Mouse (Mus musculus): ENCODE measurements at regions not wholly inside any gene's neighbourhood (a gene's known extent, or its start where the extent isn't known, plus 50 kb on each side); places are given as distances from the start of the nearest gene placed in this dataset.

DNA sequence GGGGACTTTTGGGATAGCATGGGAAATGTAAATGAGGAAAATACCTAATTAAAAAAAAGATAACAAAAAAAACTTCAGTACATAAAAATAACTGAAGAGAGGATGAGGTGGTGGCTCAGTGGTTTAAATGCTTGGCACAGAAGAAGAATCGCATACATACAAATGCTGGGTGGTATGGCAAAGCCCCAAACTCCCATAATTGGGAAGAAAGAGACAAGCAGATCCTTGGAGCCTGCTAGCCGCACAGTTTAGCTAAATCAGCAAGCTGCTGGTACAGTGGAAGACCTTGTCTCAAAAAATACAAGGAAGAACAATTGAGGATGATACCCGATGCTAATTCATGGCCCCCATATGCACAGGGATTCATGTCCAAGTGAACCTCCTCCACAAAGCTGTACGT, 661.7 kb upstream of the Lrrn3 start:
- no peak overlapping the region for H3K4me2 ChIP-seq (replicated peaks; ENCODE audit: low read depth, low read length)
- no peak overlapping the region for H3K4me3 ChIP-seq (ENCODE audit: low read depth, low read length)
- no peaks in the 10 kb centered on the region for H3K4me1 ChIP-seq (ENCODE audit: control insufficient read depth, insufficient read depth, low read length)
- no peak for ATAC-seq (ENCODE audit: insufficient number of reproducible peaks, insufficient read depth, low FRiP score, low read depth)
- 95% methylated on average over 4 of the region's 4 CpGs for WGBS
- H3K9ac ChIP-seq (replicated peaks; ENCODE audit: low read depth, low read length): no peak overlapping the region
- H3K27ac ChIP-seq (ENCODE audit: low read length): no peak overlapping the region
- no peaks in the 10 kb centered on the region for H3K9me3 ChIP-seq (ENCODE audit: control insufficient read depth, low read depth, low read length)
- no peaks in the 10 kb centered on the region for H3K27me3 ChIP-seq (ENCODE audit: control insufficient read depth, insufficient read depth, low read length)
- no peaks in the 10 kb centered on the region for H3K36me3 ChIP-seq (ENCODE audit: control insufficient read depth, insufficient read depth, low read length)

DNA sequence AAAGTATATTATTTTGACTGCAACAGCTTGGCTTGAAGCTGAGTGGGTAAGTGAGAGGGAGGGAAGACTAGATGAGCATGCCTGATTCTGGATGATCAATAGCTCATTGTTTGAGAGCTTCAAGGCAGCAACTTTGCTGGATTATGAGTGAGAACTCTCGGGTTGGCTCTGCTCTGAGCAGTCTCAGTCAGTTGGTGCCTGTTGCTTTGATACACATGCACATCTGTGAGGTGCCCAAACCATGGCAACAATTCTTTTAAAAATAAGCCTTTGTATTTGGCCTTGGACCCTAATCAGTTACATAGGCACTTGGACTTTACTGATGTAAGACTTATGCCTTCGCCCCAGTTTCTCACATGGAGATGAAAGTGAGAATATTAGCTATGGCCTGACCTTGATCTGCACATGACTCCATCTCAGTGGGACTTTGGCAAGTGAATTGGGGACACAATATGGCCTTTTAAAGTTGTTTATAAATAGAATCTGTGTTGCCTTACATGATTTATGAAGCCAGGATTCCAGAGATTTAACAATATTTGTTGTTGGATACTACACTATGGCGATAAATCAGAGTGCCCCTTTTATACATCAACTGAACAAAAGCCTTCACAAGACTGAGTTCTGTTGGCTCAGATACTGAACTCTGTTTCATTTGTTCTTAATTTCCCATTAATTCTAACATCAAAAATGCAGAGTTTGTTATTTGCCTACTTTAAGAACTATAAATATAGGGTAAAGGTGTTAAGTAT, 652.6 kb upstream of the Lrrn3 start:
- Histone ChIP-seq H3K4me1 (ENCODE audit: control insufficient read depth, insufficient read depth, low read length) (no peaks in the 10 kb centered on the region), H3K27ac (ENCODE audit: low read length) (no peak overlapping the region), H3K9me3 (ENCODE audit: control insufficient read depth, low read depth, low read length) (0 out of 2 replicates have a peak, but pooled peaks cover 5% of the 10 kb centered on the region), H3K9ac (replicated peaks; ENCODE audit: low read depth, low read length) (no peak overlapping the region), H3K4me2 (replicated peaks; ENCODE audit: low read depth, low read length) (no peak overlapping the region), H3K36me3 (ENCODE audit: control insufficient read depth, insufficient read depth, low read length) (no peaks in the 10 kb centered on the region), H3K4me3 (ENCODE audit: low read depth, low read length) (no peak overlapping the region), H3K27me3 (ENCODE audit: control insufficient read depth, insufficient read depth, low read length) (no peaks in the 10 kb centered on the region)
- 74% methylated on average over 3 of the region's 3 CpGs for WGBS
- ATAC-seq (ENCODE audit: insufficient number of reproducible peaks, insufficient read depth, low FRiP score, low read depth): no peak

DNA sequence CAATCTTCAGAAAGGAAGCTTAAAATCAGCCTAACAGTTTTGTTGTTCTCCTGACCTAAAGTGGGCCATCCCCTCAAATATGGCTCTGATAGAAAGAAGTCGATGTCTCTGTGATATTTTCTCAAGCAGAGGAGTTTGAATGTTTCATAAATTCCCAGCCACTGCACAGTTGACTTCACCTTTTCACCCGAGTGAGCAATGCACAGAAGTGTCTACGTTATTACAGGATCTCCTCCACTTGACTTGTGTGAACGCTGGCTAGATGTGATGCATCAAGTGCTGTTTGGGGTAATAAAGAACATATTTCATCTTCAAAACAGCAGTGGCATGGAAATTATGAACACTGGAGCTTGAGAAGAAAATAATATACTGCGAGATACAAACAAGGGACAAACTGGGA, 651.9 kb upstream of the Lrrn3 start:
- WGBS: 62% methylated on average over 5 of the region's 5 CpGs
- Histone ChIP-seq H3K4me1 (ENCODE audit: control insufficient read depth, insufficient read depth, low read length) (no peaks in the 10 kb centered on the region), H3K27ac (ENCODE audit: low read length) (no peak overlapping the region)

DNA sequence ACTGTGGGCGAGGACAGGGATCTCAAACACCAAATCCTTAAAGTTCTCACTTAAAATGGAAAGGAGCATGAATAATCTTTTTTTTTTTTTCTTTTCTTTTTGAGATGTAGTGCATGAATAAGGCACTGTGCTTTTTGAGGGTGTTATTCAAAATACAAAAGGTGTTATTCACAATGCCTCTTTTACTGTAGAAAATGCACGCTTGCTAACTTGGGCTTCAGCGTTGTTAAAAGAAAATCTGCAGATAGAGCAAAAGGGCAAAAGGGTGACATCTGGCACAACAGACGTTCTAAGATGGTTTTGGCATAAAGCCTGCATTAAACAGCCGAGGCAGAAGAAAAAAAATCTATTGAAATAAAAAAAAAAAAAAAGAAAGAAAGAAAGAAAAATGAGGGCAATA, 651.5 kb upstream of the Lrrn3 start:
- H3K4me2 ChIP-seq (replicated peaks; ENCODE audit: low read depth, low read length): no peak overlapping the region
- WGBS: 57% methylated on average over 5 of the region's 5 CpGs

More for the DNA sequence above, 651.9 kb upstream of the Lrrn3 start:
- H3K36me3 ChIP-seq (ENCODE audit: control insufficient read depth, insufficient read depth, low read length): no peaks in the 10 kb centered on the region
- H3K4me3 ChIP-seq (ENCODE audit: low read depth, low read length): no peak overlapping the region
- no peaks in the 10 kb centered on the region for H3K27me3 ChIP-seq (ENCODE audit: control insufficient read depth, insufficient read depth, low read length)
- no peak overlapping the region for H3K4me2 ChIP-seq (replicated peaks; ENCODE audit: low read depth, low read length)
- H3K9ac ChIP-seq (replicated peaks; ENCODE audit: low read depth, low read length): no peak overlapping the region
- no peak for ATAC-seq (ENCODE audit: insufficient number of reproducible peaks, insufficient read depth, low FRiP score, low read depth)
- H3K9me3 ChIP-seq (ENCODE audit: control insufficient read depth, low read depth, low read length): 0 out of 2 replicates have a peak, but pooled peaks cover 5% of the 10 kb centered on the region

DNA sequence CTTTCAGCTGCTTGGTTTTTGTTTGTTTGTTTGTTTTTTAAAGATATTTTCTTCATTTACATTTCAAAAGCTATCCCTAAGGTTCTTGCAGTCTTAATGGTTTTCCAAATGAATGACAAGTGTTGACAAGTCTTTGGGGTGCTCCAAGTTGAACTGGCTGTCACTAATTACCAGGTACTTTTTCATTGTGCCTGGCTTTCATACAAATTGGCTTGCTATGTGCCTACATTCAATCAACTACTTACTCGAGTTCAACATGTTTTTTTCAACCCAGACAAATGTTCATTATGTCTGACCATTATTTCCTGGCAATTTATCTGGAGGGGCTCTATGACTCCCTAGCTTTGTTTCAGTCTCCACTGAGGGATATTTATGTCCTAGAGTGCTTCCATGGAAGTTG, 614.0 kb upstream of the Lrrn3 start:
- Histone ChIP-seq H3K4me2 (replicated peaks; ENCODE audit: low read depth, low read length) (no peak overlapping the region), H3K27me3 (ENCODE audit: control insufficient read depth, insufficient read depth, low read length) (no peaks in the 10 kb centered on the region), H3K9ac (replicated peaks; ENCODE audit: low read depth, low read length) (no peak overlapping the region), H3K27ac (ENCODE audit: low read length) (no peak overlapping the region), H3K9me3 (ENCODE audit: control insufficient read depth, low read depth, low read length) (no peaks in the 10 kb centered on the region), H3K4me1 (ENCODE audit: control insufficient read depth, insufficient read depth, low read length) (no peaks in the 10 kb centered on the region), H3K4me3 (ENCODE audit: low read depth, low read length) (no peak overlapping the region), H3K36me3 (ENCODE audit: control insufficient read depth, insufficient read depth, low read length) (no peaks in the 10 kb centered on the region)
- no peak for ATAC-seq (ENCODE audit: insufficient number of reproducible peaks, insufficient read depth, low FRiP score, low read depth)
- 44% methylated on average over 1 of the region's 1 CpGs for WGBS

More for the DNA sequence above, 651.5 kb upstream of the Lrrn3 start:
- H3K9ac ChIP-seq (replicated peaks; ENCODE audit: low read depth, low read length): no peak overlapping the region
- H3K36me3 ChIP-seq (ENCODE audit: control insufficient read depth, insufficient read depth, low read length): no peaks in the 10 kb centered on the region
- H3K4me3 ChIP-seq (ENCODE audit: low read depth, low read length): no peak overlapping the region
- no peak overlapping the region for H3K27ac ChIP-seq (ENCODE audit: low read length)
- ATAC-seq (ENCODE audit: insufficient number of reproducible peaks, insufficient read depth, low FRiP score, low read depth): no peak
- 0 out of 2 replicates have a peak, but pooled peaks cover 5% of the 10 kb centered on the region for H3K9me3 ChIP-seq (ENCODE audit: control insufficient read depth, low read depth, low read length)
- no peaks in the 10 kb centered on the region for H3K4me1 ChIP-seq (ENCODE audit: control insufficient read depth, insufficient read depth, low read length)
- H3K27me3 ChIP-seq (ENCODE audit: control insufficient read depth, insufficient read depth, low read length): no peaks in the 10 kb centered on the region

DNA sequence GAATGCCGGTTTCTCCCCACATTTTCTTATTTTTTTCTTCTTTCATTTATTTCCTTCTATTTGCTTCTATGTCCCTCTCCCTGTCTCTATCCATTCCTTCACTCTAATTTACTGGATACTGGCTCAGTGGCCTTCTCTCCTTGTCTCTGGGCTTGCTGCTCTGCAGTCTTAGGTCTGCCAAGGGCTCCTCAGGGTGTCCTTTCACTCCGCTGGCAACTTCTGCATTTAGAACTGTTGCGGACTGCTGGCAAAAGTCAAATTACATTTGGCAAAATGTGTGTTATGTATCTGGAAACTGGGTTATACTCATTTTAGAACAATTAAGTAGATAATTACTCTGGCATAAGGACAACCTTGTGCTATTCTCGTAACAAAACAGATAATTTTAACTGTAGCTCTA, 584.2 kb upstream of the Lrrn3 start:
- Histone ChIP-seq H3K36me3 (ENCODE audit: control insufficient read depth, insufficient read depth, low read length) (no peaks in the 10 kb centered on the region), H3K9me3 (ENCODE audit: control insufficient read depth, low read depth, low read length) (no peaks in the 10 kb centered on the region), H3K4me3 (ENCODE audit: low read depth, low read length) (no peak overlapping the region), H3K9ac (replicated peaks; ENCODE audit: low read depth, low read length) (no peak overlapping the region), H3K4me1 (ENCODE audit: control insufficient read depth, insufficient read depth, low read length) (no peaks in the 10 kb centered on the region), H3K4me2 (replicated peaks; ENCODE audit: low read depth, low read length) (no peak overlapping the region), H3K27me3 (ENCODE audit: control insufficient read depth, insufficient read depth, low read length) (no peaks in the 10 kb centered on the region), H3K27ac (ENCODE audit: low read length) (no peak overlapping the region)
- 89% methylated on average over 4 of the region's 4 CpGs for WGBS
- no peak for ATAC-seq (ENCODE audit: insufficient number of reproducible peaks, insufficient read depth, low FRiP score, low read depth)

DNA sequence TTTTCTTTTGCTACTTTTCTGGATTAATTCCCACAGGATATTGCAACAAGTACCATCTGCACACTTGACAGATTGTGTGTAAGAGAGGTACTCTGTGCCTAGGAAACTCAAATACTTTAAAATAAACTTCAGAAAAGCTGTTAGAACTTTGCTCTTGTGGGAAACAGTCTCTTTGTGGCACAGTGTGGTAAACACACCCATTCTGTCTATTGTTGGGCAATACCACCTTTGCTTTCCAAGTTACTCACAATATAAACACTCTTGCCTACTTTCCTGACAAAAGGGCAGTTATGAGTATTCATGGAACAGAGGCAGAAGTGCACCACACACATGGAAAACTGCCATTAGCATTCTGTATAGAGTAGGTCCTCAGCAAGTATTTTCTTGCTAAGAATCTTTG, 577.5 kb upstream of the Lrrn3 start:
- H3K9me3 ChIP-seq (ENCODE audit: control insufficient read depth, low read depth, low read length): no peaks in the 10 kb centered on the region
- no peaks in the 10 kb centered on the region for H3K4me1 ChIP-seq (ENCODE audit: control insufficient read depth, insufficient read depth, low read length)
- no peak overlapping the region for H3K27ac ChIP-seq (ENCODE audit: low read length)
- H3K36me3 ChIP-seq (ENCODE audit: control insufficient read depth, insufficient read depth, low read length): no peaks in the 10 kb centered on the region
- H3K4me2 ChIP-seq (replicated peaks; ENCODE audit: low read depth, low read length): no peak overlapping the region
- no peak for ATAC-seq (ENCODE audit: insufficient number of reproducible peaks, insufficient read depth, low FRiP score, low read depth)
- no peaks in the 10 kb centered on the region for H3K27me3 ChIP-seq (ENCODE audit: control insufficient read depth, insufficient read depth, low read length)
- no peak overlapping the region for H3K4me3 ChIP-seq (ENCODE audit: low read depth, low read length)
- H3K9ac ChIP-seq (replicated peaks; ENCODE audit: low read depth, low read length): no peak overlapping the region

DNA sequence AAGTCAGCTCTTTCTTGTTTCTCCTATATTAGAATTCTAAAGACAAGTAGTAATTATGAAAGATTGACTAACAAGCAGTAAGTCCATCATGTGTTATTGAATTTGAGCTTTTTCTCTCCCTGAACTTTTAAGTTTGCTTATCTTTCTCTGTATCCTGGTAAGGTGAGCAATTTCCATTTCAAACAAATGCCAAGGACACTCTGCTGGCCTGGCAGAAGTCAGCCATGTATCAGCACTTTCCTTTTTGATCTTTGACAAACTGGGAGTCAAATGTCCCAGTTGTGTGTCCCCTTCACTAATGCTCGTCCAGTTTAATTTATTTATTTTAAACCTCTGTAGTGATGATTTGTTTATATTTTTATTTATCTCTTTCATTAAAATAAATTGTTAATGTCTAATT, 562.8 kb upstream of the Lrrn3 start:
- 18% methylated on average over 1 of the region's 1 CpGs for WGBS
- H3K9ac ChIP-seq (replicated peaks; ENCODE audit: low read depth, low read length): no peak overlapping the region
- no peak for ATAC-seq (ENCODE audit: insufficient number of reproducible peaks, insufficient read depth, low FRiP score, low read depth)
- no peaks in the 10 kb centered on the region for H3K27me3 ChIP-seq (ENCODE audit: control insufficient read depth, insufficient read depth, low read length)
- no peak overlapping the region for H3K27ac ChIP-seq (ENCODE audit: low read length)
- no peaks in the 10 kb centered on the region for H3K4me1 ChIP-seq (ENCODE audit: control insufficient read depth, insufficient read depth, low read length)
- no peaks in the 10 kb centered on the region for H3K36me3 ChIP-seq (ENCODE audit: control insufficient read depth, insufficient read depth, low read length)
- no peak overlapping the region for H3K4me2 ChIP-seq (replicated peaks; ENCODE audit: low read depth, low read length)
- H3K9me3 ChIP-seq (ENCODE audit: control insufficient read depth, low read depth, low read length): no peaks in the 10 kb centered on the region
- no peak overlapping the region for H3K4me3 ChIP-seq (ENCODE audit: low read depth, low read length)

DNA sequence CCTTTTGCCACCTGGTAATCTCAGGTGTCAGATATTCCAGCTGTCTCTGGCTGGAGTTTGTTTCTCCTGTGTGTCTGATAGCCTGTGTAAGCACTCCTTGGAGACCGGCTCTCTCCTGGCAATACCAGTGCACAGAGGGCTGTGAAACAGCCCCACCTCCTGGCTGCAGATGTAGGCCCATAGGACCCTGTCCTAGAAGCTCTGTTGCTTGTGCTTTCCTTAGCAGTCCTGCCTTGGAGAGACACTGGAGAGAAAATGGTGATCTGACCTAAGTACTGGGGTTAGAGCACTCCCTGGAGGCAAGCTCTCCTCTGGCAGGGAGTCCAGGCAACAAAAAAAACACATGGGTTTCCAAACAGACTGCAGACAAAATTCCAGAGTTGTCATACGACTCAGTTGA, 541.6 kb upstream of the Lrrn3 start:
- H3K9ac ChIP-seq (replicated peaks; ENCODE audit: low read depth, low read length): no peak overlapping the region
- no peak for ATAC-seq (ENCODE audit: insufficient number of reproducible peaks, insufficient read depth, low FRiP score, low read depth)
- no peaks in the 10 kb centered on the region for H3K27me3 ChIP-seq (ENCODE audit: control insufficient read depth, insufficient read depth, low read length)
- no peaks in the 10 kb centered on the region for H3K36me3 ChIP-seq (ENCODE audit: control insufficient read depth, insufficient read depth, low read length)
- H3K4me3 ChIP-seq (ENCODE audit: low read depth, low read length): no peak overlapping the region
- no peak overlapping the region for H3K27ac ChIP-seq (ENCODE audit: low read length)
- no peaks in the 10 kb centered on the region for H3K9me3 ChIP-seq (ENCODE audit: control insufficient read depth, low read depth, low read length)
- WGBS: 53% methylated on average over 2 of the region's 2 CpGs
- no peaks in the 10 kb centered on the region for H3K4me1 ChIP-seq (ENCODE audit: control insufficient read depth, insufficient read depth, low read length)
- no peak overlapping the region for H3K4me2 ChIP-seq (replicated peaks; ENCODE audit: low read depth, low read length)

Data from stomach, embryonic 14.5 days (tissue).